Mouse (Mus musculus) frontal cortex, adult (tissue): ENCODE data around the gene Ccl17.
"Not testable (repeated sequence)": the region's sequence is repeated elsewhere in the genome, so short reads cannot be mapped to it uniquely, and the experiment has no call there.

Experiments
- ATAC-seq: cut with Nextera tagmentation; 2 replicates; pipeline ENCODE4 v1.9.2; 2017; ENCODE audit warnings: mild to moderate bottlenecking, moderate library complexity, mixed read lengths; ENCODE audit not compliant: low TSS enrichment

The Ccl17 gene

DNA sequence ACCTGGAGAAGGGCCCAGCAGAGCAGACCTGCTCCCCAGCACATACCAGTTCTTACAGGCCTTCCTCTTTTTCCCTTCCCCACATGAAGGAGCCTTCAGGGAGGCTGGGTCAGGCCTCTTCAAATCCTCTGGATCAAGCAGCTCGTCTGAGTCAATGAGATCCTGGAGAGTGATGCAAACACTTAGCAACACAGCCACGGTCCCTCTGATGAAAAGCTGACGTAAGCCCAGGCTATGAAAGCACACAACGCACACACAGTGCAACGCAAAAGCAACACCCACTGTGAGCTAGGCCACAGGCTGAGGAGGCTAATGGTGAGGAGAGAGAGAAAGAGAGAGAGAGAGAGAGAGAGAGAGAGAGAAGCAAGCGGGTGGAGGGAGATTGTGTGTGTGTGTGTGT lies 14.9 kb downstream of the Ccl17 start:
- no peak for ATAC-seq

DNA sequence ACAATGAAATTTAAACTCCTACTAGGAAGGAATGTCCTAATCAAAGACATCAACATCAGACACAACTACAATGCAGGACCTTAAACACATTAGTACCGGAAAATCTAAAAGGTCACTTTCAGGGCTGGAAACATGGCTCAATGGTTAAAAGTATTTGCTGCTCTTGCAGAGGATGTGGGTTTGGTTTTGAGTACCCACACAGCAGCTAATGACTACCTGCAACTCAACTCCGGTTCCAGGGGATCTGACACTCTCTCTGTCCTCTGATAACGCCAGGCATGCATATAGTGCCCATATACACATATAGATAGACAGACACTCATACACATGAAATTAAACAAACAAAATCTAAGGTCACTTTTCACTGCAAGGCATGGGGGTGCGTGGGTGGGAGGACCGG lies 16.0 kb downstream of the Ccl17 start:
- ATAC-seq, result no peak

DNA sequence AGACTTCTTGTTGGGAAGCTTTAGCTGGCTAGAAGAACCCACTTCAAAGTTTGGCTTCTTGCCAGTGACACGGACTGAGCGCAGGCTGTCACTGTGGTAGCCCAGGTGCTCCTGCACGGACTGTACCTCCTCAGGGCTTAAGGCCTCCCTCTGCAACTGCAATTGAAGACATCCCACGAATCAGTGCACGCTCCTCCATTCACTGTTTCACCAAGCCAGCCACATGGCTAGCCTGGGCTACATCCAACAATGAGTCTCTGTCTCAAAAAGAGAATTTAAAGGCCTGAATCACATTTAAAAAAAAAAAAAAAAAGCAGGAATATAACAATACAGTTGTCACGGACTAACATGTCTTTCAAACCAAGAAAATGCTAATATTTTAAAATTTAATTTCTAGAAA lies 18.0 kb downstream of the Ccl17 start:
- ATAC-seq, result no peak

DNA sequence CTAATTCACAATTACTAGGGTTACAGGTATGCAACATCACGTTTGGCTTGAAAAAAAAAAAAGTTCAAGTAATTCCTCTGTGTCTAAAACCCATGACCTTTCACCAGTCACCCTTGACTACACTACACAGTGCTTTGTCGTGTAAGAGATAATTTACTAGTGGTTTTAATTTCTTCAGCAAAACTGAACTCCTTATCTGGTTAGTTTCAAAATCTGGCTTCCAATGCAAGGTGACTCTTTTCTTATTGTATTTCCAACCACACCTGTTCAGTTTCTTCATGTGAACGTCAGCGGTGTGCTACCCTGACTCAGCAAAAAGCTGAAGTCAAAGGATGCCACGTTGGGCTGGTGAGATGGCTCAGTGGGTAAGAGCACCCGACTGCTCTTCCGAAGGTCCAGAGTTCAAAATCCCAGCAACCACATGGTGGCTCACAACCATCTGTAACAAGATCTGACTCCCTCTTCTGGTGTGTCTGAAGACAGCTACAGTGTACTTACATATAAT lies 23.7 kb downstream of the Ccl17 start:
- not testable (repeated sequence) for ATAC-seq

DNA sequence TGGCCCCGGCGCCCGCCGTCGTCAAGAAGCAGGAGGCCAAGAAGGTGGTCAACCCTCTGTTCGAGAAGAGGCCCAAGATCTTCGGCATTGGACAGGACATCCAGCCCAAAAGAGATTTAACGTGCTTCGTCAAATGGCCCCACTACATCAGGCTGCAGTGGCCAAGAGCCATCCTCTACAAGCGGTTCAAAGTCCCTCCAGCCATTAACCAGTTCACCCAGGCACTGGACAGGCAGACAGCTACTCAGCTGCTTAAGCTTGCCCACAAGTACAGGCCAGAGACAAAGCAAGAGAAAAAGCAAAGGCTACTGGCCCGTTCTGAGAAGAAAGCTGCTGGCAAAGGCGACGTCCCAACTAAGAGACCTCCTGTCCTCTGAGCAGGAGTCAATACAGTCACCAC lies 25.5 kb downstream of the Ccl17 start:
- not testable (repeated sequence) for ATAC-seq

DNA sequence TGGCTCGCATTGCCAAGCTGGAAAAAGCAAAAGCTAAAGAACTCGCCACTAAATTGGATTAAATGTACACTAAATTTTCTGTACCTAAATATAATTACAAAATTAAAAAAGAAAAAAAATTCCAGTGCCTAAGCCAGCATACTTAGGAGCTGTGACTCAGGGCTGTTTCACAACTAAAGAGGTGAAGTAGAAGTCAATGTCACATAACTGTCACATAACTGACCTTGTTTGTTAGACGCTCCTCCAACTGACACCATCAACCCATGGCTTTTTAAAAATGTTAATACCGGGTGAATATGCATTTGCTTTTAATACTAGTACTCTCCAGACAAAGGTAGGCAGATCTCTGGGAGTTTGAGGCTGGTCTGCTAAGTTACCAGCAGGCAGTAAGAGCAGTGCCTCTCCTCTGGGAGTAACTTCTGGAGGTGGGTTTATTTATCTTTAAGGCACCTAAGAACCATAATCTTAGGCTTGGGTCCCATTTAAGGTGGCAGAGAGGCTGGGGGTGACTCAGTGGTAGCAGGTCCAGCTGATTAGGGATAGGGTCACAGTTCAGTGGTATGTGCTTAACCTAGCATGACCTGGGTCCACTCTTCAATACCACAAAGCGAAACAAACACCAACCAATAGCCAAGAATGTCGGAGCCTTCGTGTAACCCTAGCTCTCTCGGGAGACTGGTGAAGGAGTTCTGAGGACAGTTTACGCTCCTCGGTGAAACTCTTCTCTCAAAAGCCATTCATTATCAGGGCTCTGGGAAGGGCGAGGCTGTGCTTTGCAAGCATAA lies 26.4 kb downstream of the Ccl17 start:
- no peak for ATAC-seq

DNA sequence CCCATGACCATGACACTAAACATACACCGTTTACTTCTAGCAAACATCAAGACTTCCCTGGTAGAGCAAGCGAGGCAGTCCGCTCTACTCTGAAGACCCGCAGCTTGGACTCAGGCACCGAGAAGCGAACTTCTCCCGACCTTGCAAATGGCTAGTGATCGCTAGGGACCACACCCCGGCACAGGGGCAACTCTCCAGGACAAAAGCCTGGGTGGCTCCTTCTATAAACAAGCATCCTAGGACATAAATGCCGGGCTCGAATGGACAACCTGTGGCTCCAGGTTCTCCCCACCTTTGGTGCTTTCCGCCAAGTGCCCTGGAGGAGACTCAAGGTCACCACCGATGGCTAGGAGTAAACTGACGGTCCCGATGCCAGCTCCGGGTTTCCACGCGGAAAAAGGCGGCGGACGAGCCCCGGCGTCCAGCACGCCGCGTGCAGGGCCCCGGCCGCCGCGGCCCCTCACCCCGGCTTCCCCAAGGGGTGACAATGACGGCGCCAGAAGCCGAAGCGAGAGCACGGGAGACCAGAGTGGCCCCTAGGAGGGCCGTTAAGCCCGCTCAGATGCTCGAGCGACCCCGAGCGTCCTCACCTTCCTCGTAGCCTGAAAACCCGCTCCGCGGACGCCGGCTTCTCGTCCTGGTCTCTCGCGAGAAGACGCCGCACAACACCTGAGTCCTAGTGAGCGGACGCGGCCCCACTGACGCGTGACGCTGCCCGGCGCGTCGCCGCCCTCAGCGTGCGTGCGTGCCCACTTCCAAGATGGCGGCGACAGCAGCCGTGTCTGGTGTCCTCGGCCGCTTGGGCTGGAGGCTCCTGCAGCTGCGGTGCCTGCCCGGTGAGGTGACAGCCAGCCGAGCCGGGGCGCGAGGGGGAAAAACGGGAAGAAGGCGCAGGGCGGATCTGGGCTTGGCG lies 27.7 kb downstream of the Ccl17 start, which contains the start of the genes Coq9 and Ciapin1:
Coq9 (plus strand) TSS at position 660 of the 913 bp plus-strand sequence.
Ciapin1 (minus strand) TSS at position 697 of the 913 bp plus-strand sequence.
- peak; percentile 99 for ATAC-seq

DNA sequence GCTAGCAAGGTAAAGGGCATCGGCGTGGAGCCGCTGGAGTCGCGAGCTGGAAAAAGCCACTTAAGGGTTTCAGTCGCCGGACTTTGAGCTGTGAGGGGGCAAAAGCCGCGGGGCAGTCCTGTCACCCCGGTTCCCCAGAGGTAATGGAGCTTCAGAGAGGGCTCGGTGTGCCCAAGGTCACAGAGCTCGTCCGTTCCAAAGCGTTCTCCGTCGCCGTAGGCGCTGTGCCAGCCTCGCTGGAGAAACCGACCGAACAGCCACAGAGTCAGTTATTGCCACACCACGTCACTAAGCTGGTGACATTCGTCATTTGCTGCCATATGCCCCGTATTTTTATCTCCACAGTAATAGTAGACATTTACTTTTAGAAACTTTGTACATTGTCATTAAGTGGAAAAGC lies 28.3 kb downstream of the Ccl17 start:
- ATAC-seq, result peak; percentile 60

DNA sequence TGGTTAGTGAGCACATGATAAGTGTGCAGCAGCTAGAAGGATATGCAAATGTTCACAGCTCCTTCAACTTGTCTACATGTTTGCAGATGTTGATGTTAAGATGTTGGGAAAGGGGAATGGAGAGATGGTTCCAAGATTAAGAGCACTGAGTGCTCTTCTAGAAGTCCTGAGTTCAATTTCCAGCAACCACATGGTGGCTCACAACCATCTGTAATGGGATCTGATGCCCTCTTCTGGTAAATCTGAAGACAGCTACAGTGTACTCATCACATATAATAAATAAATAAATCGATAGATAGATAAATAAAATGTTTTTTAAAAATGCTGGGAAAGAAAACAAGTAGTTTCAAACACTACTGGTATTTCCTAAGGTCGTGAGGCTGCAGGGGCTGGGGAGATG lies 30.9 kb downstream of the Ccl17 start:
- no peak for ATAC-seq

DNA sequence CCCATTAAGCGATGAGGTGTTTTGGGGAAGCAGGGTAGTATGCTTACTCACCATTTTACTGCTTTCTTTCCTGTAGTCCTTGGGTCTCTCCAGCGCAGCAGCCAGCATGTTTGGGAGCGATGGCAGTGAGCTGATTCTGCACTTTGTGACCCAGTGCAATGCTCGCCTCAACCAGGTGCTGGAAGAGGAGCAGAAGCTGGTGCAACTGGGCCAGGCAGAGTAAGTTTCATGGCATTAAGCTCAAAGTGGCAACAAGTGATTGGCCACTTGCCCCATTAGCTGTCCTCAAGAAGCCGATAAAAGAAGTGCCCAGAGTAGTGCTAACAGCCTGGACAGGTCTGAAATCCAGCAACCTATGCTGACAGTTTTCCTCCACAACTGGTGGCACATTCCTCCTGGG lies 39.8 kb downstream of the Ccl17 start:
- ATAC-seq, result no peak

DNA sequence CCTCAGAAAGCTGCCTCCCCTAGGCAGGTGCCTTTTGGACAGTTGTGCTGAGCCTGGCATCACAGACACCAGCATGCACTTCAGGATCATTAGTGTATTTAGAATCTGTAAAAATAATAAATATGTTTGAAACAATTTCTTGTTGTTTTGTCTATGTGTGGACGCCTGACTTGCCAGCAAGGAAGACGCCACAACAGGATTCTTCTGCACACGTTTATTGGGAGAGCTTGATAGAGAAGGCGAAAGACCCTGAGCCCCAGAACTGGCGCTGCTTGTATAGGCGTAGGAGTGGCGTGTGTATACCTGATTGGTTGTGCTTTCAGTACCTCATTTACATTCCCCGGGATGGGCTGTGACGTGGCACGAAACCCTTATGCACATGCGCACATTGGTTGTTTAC lies 44.5 kb downstream of the Ccl17 start:
- ATAC-seq, result not testable (repeated sequence)

DNA sequence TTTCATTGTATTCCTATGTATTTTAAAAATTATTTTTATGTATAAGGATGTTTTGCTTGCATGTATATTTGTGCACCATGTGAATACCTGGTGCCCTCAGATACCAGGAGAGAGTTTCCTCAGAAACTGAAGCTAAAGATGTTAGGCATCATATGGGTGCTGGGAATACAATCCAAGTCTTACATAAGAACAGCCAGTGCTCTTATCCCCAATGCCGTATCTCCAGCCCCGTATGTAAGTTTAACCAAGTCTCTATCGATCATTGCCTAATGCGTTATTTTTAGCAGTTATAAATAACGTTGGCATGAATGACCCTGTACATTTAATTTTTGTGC lies 46.7 kb downstream of the Ccl17 start:
- ATAC-seq, result peak; percentile 70

DNA sequence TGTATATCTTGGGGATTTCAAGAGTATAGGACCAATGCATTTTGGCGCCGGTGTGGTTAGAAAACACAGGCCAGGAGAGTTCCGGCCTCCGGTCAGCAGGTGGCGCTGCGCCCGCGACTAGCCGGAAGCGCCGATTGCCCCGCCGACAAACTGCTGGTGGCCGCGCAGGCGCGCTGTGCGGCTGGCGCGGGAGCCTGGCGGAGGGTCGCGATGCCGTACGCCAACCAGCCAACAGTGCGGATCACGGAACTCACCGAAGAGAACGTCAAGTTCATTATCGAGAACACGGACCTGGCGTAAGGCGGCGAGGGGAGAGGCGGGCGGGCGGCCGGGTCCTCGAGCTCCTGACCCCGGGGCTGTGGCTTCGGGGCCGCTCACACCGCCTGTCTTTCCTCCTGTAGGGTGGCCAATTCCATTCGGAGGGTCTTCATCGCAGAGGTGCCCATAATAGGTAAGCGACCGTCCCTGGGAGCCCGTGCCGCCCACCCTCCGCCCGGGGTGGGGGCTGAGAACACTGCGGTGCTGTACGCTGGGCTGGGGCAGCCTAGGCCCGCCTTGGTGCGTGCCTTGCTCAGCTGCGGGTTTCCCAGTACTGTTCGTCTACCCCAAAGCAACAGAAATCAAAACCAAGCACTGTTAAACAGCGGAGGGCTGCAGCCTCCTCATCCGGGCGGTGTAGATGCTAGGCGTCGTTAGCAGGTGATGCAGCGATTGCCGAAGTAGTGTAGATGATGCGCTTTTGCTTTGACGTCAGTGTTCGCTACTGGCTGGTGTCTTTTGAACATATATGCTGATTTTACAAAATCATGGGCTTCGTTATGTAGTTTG lies 47.3 kb downstream of the Ccl17 start, which contains the start of gene Polr2c:
Polr2c (plus strand) TSS at position 105 of the 828 bp plus-strand sequence.
- peak; percentile 81 for ATAC-seq

DNA sequence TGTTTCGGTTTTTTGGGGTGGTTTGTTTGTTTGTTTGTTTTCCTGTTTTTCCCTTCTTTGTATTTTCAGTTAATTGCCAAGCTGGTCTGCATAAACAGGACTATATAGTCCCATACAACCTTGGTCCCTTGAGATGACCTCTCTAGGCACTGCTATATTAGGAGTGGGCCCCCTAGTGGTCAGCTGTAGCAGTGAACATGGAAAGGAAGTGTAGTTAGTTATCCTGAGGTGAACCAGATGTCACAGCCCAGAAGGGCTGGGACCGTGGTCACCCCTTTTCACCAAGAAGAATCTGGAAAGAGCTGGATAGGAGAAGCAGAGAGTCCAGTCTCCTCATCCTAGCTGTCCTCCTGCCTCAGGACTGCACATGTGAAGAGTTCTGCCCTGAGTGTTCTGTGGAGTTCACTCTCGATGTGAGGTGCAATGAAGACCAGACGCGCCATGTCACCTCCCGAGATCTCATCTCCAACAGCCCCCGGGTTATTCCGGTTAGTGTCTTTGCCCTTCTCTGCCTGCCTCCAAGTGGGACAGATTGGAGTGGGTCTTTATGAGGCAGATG lies 51.2 kb downstream of the Ccl17 start:
- ATAC-seq, result no peak
